Mouse (Mus musculus) urinary bladder, adult 18-20 months (tissue): Measurements from ENCODE around the gene Zfp580.

Experiments
- DNase-seq, 2 experiments: peaks; one replicate each; pipeline ENCODE4 v3.0.0; 2022; ENCODE audit warnings: low spot score in 2 of 2, mixed read lengths in 2 of 2

Zfp580 gene

GRCm38 (mm10) chr7:5035628-5036027, 15.7 kb upstream of the Zfp580 start:
- no peak for DNase-seq

- DNase-seq = no peak
These were observed 15.2 kb upstream of the Zfp580 start for GRCm38 (mm10) chr7:5036136-5036535.

GRCm38 (mm10) chr7:5037026-5037425, 14.3 kb upstream of the Zfp580 start:
- no peak for DNase-seq

GRCm38 (mm10) chr7:5037467-5037866, 13.9 kb upstream of the Zfp580 start:
- no peak for DNase-seq

- DNase-seq = peak; percentile 93 to 97
These were observed 13.1 kb upstream of the Zfp580 start, which contains the start of gene Zfp784 for GRCm38 (mm10) chr7:5038109-5038732. Zfp784 (minus strand) TSS chr7:5038446.

- DNase-seq = no peak
These were observed 12.4 kb upstream of the Zfp580 start for GRCm38 (mm10) chr7:5038940-5039339.

- DNase-seq = no peak
These were observed 6.4 kb upstream of the Zfp580 start for GRCm38 (mm10) chr7:5044981-5045380.

- no peak for DNase-seq
These were observed 5.2 kb upstream of the Zfp580 start for GRCm38 (mm10) chr7:5046112-5046511.

GRCm38 (mm10) chr7:5047313-5047712, 4.0 kb upstream of the Zfp580 start:
- DNase-seq = no peak

GRCm38 (mm10) chr7:5052438-5052837, 1.1 kb downstream of the Zfp580 start:
- DNase-seq = no peak

GRCm38 (mm10) chr7:5052931-5053343, 1.6 kb downstream of the Zfp580 start:
- no peak for DNase-seq

- DNase-seq = no peak
These were observed 2.3 kb downstream of the Zfp580 start for GRCm38 (mm10) chr7:5053456-5054179.

GRCm38 (mm10) chr7:5056651-5057263, 5.4 kb downstream of the Zfp580 start:
- DNase-seq = no peak

- no peak for DNase-seq
These were observed 6.0 kb downstream of the Zfp580 start for GRCm38 (mm10) chr7:5057381-5057780.

GRCm38 (mm10) chr7:5057804-5058203, 6.5 kb downstream of the Zfp580 start:
- DNase-seq = no peak

GRCm38 (mm10) chr7:5058631-5059030, 7.3 kb downstream of the Zfp580 start:
- no peak for DNase-seq

GRCm38 (mm10) chr7:5059421-5059820, 8.1 kb downstream of the Zfp580 start:
- DNase-seq = no peak

GRCm38 (mm10) chr7:5060239-5060731, 8.9 kb downstream of the Zfp580 start:
- peak; percentile 68 to 73 for DNase-seq

GRCm38 (mm10) chr7:5060944-5061773, 9.8 kb downstream of the Zfp580 start:
- DNase-seq = peak; percentile 95 to 96

- DNase-seq = peak; percentile 83 to 89
These were observed 10.5 kb downstream of the Zfp580 start, which contains the start of gene U2af2 for GRCm38 (mm10) chr7:5061774-5062359. U2af2 (plus strand) TSS chr7:5062143.

GRCm38 (mm10) chr7:5062360-5063001, 11.1 kb downstream of the Zfp580 start:
- peak; percentile 56 to 61 for DNase-seq
